15 mouse cellular contexts compared by ENCODE assay signal in the genomic region with DNA sequence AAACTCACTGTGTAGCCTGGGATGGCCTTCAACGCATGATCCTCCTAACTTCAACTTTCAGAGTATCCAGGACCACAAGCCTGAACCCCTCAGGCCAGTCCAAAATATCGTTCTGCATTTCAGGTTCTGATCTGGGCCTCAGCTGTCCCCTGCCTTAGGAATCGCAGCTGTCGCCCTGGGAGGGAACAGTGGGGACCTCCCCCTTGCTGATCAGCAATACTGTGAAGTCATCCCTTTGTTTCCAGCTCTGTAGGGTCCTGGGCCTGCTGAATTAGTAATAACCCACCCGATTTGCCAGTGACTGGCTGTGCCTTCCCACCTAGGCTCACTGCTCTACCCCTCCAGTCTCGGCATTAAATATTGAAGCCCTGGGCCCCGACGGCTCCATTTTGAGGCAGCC. TPM values are rescaled to one million over a fixed set of nuclear protein-coding genes. Genes with fewer than 3 reads are reported as not detected.
"Had no signal": no experiment of that assay in that cellular context is flagged by ENCODE, and none has a peak within 500 bp of the region (broad histone marks: within the 10 kb centered on the region; RNA-seq: fewer than 3 reads in every experiment).

No protein-coding gene starts in this region.

- H3K9me3 ChIP-seq: liver, embryonic 13.5 days; lung, embryonic 15.5 days; midbrain, embryonic 15.5 days had no signal

- H3K9ac ChIP-seq: kidney, embryonic 15.5 days; limb, embryonic 12.5 days; liver, embryonic 13.5 days; liver, postnatal 0 days; lung, embryonic 15.5 days; midbrain, embryonic 15.5 days had no signal

- H3K4me1 ChIP-seq: liver, embryonic 13.5 days; lung, embryonic 15.5 days; midbrain, embryonic 15.5 days had no signal

- H3K27ac ChIP-seq: kidney, embryonic 15.5 days; limb, embryonic 12.5 days; liver, embryonic 13.5 days; lung, embryonic 15.5 days; macrophage; midbrain, embryonic 15.5 days; stomach, postnatal 0 days had no signal

- H3K36me3 ChIP-seq: kidney, embryonic 15.5 days; limb, embryonic 12.5 days; liver, embryonic 13.5 days; lung, embryonic 15.5 days; midbrain, embryonic 15.5 days had no signal

- ATAC-seq: inflammation-experienced regulatory T-cells, adult 6 months; intestine, postnatal 0 days; liver, postnatal 0 days; midbrain, embryonic 15.5 days had no signal

- H3K4me3 ChIP-seq: kidney, embryonic 15.5 days; limb, embryonic 12.5 days; liver, embryonic 13.5 days; lung, embryonic 15.5 days; megakaryocyte, embryonic 14.5 days; midbrain, embryonic 15.5 days had no signal

- H3K4me2 ChIP-seq: kidney, embryonic 15.5 days; limb, embryonic 12.5 days; liver, embryonic 13.5 days; lung, embryonic 15.5 days; midbrain, embryonic 15.5 days had no signal

- DNase-seq: kidney, postnatal 25 days; liver; liver, embryonic 13.5 days; liver, postnatal 0 days; lung, postnatal 14 days; thymus, postnatal 14 days had no signal

RNA-seq across cellular contexts. Expression of gene Uncx, which starts 51.9 kb away (rescaled TPM):
- polyA plus RNA-seq: inflammation-experienced regulatory T-cells, adult 6 months; intestine, postnatal 0 days; liver, embryonic 13.5 days; liver, postnatal 0 days; macrophage; stomach, postnatal 0 days had no signal
